Mouse (Mus musculus): ENCODE measurements at regions not wholly inside any gene's neighbourhood (a gene's known extent, or its start where the extent isn't known, plus 50 kb on each side); places are given as distances from the start of the nearest gene placed in this dataset.

DNA sequence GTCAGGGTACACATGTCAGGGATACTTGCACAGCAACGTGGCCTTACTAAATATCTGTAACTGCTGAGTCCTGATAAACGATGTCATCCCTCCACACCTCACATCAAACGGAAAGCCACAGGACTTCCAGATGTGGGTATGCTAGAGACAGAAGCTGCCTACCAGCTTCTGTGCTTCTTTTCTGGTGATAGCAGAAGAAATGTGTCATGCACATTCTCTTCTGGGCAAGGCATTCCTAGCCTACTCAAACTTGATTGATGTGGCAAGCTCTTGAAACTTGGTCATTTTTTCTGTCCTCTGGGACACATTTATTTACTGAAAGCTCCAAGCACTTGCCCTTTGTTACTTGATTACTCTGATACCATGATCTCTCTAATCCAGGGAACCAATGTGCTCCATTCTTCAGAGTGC, 282.8 kb upstream of the Gm9747 start:
- DNase-seq: peak; percentile 5

DNA sequence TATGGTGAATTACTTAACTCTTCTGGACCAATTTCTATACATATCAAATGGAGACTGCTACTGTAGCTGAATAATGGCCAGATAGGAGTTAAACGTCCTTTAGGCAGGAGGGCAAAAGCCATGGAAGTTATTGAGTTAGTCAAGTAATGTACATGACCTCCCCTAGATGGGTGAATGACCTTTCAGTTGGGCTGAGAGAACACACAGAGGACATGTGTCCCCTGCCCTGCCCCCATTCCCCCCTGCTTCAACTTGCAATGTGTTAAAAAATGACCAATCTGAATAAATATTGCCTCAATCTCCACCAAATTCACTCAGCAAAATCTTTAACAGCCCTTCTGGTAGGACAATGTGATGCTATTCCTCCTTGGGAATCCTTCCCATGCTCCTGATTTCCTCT, 282.1 kb upstream of the Gm9747 start:
- DNase-seq: no peak

- DNase-seq: no peak
Measured at GRCm38 (mm10) chr1:81951493-81952011, 281.4 kb upstream of the Gm9747 start.

DNA sequence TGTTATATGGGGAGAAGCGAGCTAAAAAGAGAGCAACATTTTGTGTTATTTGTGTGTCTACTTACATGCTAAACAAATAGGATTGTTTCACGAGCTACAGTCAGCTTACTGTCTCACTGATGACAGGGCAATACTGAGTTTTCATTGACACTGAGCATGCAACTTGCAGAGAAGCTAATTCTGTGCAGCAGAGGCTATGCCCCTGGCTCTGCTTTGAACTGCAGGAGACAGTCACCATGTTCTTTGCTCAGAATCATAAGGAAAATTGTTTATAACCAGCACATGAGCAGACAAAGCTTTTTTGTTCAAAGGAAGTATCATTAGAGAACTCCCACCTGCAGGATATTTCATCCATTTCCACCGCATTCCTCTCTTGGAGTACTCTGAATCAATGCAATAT, 280.8 kb upstream of the Gm9747 start:
- DNase-seq: no peak

- DNase-seq: no peak
Measured at GRCm38 (mm10) chr1:81954507-81954906, 278.4 kb upstream of the Gm9747 start.

- no peak for DNase-seq
Measured at GRCm38 (mm10) chr1:81967062-81967461, 265.9 kb upstream of the Gm9747 start.

- DNase-seq: no peak
Measured at GRCm38 (mm10) chr1:81967746-81968295, 265.1 kb upstream of the Gm9747 start.

DNA sequence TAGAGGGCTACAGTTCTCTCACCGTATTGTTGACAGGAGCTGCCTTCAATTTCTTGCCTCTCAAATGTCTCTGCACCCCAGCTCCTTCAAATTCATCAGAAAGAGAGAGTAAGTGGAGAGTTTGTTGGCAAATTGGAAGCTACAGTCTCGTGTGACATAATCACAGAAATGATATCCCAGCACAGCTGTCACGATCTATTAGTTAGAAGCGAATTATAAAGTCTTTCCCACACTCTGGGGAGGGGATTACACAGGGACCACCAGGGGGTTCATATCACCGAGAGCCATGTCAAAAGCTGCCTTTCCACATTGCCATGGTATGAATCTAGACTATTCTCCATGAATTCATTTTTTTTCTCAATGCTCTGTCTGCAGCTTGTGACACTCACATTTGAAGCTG, 260.3 kb upstream of the Gm9747 start:
- no peak for DNase-seq

- DNase-seq: no peak
Measured at GRCm38 (mm10) chr1:81973481-81973880, 259.4 kb upstream of the Gm9747 start.

DNA sequence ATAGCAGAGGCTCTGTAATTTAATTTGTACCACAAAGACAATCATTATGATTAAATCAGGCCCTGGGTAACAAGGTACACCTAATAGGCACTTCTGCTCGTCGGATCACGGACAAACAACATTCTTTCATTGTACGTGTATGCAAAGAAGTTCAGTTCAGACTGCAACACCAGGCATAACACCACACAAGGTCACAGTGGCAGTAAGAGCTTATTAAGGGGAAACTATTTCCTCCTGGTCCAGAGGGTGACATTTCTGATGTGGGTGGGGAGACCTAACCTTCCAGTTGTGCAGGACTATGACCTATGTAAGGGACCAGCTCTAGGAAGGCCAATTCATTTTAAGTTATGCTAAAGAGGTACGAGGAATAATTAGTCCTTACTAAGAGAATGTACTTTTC, 225.0 kb upstream of the Gm9747 start:
- peak; percentile 18 for DNase-seq

DNA sequence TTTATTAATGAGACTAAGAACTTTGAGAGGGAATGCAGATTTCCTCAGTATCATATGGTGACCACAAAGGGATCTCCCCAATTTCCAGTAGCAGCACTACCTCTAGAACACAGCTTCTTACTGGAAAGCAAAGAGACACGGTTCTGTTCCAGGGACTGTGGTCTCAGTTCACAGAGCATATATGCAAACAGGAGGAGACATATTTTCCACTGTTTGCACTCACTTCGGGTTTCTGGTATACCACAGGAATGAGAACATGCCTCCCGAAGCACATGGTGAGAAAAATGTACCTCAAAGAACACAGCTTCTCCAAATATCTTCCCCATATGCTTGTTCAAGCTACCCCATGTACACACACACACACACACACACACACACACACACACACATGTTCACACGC, 224.1 kb upstream of the Gm9747 start:
- no peak for DNase-seq

- no peak for DNase-seq
Measured at GRCm38 (mm10) chr1:82010995-82011394, 221.9 kb upstream of the Gm9747 start.

GRCm38 (mm10) chr1:82015341-82015740, 217.6 kb upstream of the Gm9747 start:
- peak; percentile 8 for DNase-seq

DNA sequence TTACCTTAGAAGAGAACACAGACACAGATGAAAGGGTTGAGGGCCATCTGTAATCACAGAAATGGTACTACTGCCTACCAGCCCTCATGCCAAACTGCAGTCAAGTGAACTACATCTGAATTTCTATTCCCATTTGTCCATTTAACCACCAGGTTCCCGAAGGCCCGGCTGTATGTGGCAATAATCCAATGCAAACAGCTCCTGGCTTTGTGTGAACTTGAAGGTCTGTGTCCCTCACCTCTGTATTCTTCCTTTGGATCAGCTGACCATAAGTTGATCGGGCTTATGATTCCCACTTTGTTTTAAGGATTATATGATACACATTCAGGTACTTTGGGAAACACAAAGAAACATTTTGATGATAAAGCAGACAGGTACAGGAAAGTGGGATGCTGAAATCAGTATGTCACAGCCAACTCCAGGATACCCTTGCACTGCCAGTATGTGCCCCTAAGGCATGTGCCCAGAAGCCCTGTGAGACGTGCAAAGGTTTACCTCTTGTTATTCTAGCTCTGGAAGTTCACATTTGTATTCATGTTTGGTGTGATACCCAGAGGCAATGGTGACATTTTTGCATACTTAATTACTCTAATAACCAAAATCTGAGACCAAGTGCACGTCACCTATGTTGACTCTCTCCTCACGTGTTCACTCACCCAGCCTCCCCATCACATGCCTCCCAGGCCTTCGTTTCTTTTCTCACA, 214.1 kb upstream of the Gm9747 start:
- peak; percentile 47 for DNase-seq

DNA sequence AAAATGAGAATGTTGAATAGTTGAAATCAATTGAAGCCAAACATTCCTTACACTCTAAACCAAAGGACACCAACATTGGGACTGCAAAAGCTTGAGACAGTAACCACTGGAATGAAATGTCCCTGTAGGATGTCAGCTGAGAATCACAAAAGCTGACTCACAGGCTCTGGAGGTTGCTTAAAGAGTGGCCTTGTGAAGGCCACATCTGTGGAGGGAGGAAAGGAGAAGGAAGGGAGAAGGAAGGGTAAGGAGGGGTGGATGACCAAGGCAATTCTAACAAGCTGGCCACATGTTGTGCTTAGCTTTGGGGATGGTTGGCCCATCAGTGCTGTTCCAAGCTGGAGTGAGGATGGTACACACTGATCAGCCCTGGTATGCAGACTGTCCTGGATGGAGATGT, 205.2 kb upstream of the Gm9747 start:
- no peak for DNase-seq

DNA sequence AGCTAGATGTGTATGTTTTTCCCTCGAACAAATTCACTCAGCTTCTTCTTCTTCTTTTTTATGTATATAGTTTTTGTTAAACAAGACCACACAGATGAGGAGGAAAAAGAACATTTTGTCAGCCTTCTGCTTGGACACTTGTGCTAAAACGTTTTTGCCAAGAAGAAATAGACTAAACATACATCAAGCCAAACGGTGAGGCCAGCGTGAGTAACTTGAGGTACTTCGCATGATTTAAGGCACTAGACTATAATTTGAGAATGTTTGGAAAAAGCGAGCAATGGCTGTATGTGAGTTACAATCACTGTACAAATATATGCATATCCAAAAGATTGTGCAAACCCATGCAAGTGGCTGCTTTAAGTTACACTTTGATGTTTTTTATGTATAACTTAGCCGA, 201.8 kb upstream of the Gm9747 start:
- DNase-seq: no peak

DNA sequence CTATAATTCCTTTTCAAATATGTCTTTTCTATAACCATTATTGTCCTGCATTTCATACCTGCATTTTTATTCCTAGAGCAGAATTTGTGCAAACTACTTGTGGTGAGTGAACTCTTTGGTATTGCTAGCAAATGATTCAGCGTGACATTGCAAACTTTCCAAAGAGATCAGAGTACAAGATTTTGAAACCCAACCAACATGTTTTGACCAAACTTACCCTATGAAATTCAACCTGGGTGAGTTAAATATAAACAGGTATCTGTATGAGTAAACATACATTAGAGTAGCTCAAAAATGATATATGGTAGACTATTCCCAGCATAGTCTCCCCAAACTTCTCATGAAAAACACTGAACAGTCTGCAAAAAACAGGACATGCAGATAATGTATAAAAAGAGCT, 200.5 kb upstream of the Gm9747 start:
- DNase-seq: no peak

GRCm38 (mm10) chr1:82038171-82038570, 194.7 kb upstream of the Gm9747 start:
- DNase-seq: no peak

GRCm38 (mm10) chr1:82038698-82039097, 194.2 kb upstream of the Gm9747 start:
- no peak for DNase-seq

- no peak for DNase-seq
Measured at GRCm38 (mm10) chr1:82041286-82042050, 191.4 kb upstream of the Gm9747 start.

- no peak for DNase-seq
Measured at GRCm38 (mm10) chr1:82042051-82042432, 190.9 kb upstream of the Gm9747 start.

- DNase-seq: no peak
Measured at GRCm38 (mm10) chr1:82042527-82042926, 190.4 kb upstream of the Gm9747 start.

GRCm38 (mm10) chr1:82066291-82066690, 166.6 kb upstream of the Gm9747 start:
- DNase-seq: no peak

DNA sequence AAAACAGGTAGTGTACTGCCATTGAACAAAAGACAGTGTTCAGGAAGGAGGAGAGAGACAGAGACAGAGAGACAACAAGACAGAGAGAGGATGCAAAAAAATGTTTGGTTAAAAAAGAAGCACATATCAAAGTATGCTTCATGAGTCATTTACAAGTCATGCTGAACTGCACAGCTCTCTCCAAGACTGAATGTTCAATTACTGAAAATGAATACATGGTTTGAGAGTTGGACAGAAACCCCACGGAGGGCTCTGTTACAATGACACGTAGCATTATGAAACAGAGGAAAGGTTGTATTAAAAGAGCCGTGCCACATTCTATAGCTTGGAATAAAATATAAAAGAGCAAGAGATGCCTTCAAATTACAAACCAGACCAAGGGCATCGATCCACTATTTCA, 164.3 kb upstream of the Gm9747 start:
- no peak for DNase-seq

Data from kidney, postnatal 14 days (tissue).